Mouse (Mus musculus): ENCODE measurements around the gene Dgkg.

DNA sequence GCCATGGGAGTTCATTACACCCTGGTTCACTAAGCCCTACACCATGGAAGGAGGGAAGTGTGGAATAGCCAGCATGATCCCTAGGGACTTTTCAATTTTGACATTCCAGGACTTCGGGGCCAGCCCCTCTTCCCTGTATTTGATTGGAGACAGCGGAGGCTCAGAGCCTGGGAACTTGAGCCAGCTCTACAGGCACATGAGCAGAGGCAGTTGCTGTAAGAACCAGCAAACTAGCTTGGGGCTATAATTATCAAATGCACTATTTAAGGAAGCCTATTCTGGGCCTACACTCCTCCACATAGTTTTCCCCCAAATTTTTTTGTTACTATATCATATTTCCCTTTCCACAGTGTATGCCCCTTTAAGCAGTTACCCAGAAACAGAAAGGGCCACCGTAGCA is 22.6 kb upstream of the Dgkg start:
- TF ChIP-seq CTCF (IDR thresholded peaks at IDR 0.05) (no peak), EP300 (IDR thresholded peaks at IDR 0.05) (no peak)
